Mouse (Mus musculus) layer of hippocampus, postnatal 36 days (tissue): Measurements from ENCODE around the gene Ap3d1. TPM values are rescaled to one million over a fixed set of nuclear protein-coding genes. Genes with fewer than 3 reads are reported as not detected.

Experiments used
- DNase-seq, 2 experiments: peaks; one replicate each; pipeline ENCODE4 v3.0.0; 2022
- total RNA-seq, 2 experiments: library from RNA; stranded (reverse); gene quantifications; 2 replicates each; pipeline ENCODE4 v1.2.3; 2021

Gene Ap3d1
- total RNA-seq: 100 to 1,000 TPM; 142 to 147 TPM

GRCm38 (mm10) chr10:80742180-80742978, at the start of gene Ap3d1:
Gene Ap3d1 (minus strand): TSS chr10:80742264.
- peak; percentile 96 to 97 for DNase-seq

GRCm38 (mm10) chr10:80791476-80792174, 49.6 kb upstream of the Ap3d1 start:
- no peak for DNase-seq

- DNase-seq: no peak
Observed at GRCm38 (mm10) chr10:80790761-80791404, 48.8 kb upstream of the Ap3d1 start.

- no peak for DNase-seq
Observed at GRCm38 (mm10) chr10:80787517-80787916, 45.5 kb upstream of the Ap3d1 start.

- DNase-seq: no peak
Observed at GRCm38 (mm10) chr10:80785963-80786362, 43.9 kb upstream of the Ap3d1 start.

- no peak for DNase-seq
Observed at GRCm38 (mm10) chr10:80784871-80785270, 42.8 kb upstream of the Ap3d1 start.

- no peak for DNase-seq
Observed at GRCm38 (mm10) chr10:80784302-80784701, 42.2 kb upstream of the Ap3d1 start.

- no peak for DNase-seq
Observed at GRCm38 (mm10) chr10:80779565-80779964, 37.5 kb upstream of the Ap3d1 start.

- no peak for DNase-seq
Observed at GRCm38 (mm10) chr10:80777123-80777522, 35.1 kb upstream of the Ap3d1 start.

- no peak for DNase-seq
Observed at GRCm38 (mm10) chr10:80776358-80776869, 34.4 kb upstream of the Ap3d1 start.

- DNase-seq: no peak
Observed at GRCm38 (mm10) chr10:80775731-80776130, 33.7 kb upstream of the Ap3d1 start.

GRCm38 (mm10) chr10:80774981-80775380, 32.9 kb upstream of the Ap3d1 start:
- no peak for DNase-seq

- DNase-seq: peak; percentile 84
Observed at GRCm38 (mm10) chr10:80774549-80774948, 32.5 kb upstream of the Ap3d1 start.

GRCm38 (mm10) chr10:80773816-80774215, 31.8 kb upstream of the Ap3d1 start:
- no peak for DNase-seq

- DNase-seq: no peak
Observed at GRCm38 (mm10) chr10:80768365-80768764, 26.3 kb upstream of the Ap3d1 start.

GRCm38 (mm10) chr10:80766161-80766815, 24.2 kb upstream of the Ap3d1 start:
- no peak for DNase-seq

- no peak for DNase-seq
Observed at GRCm38 (mm10) chr10:80765746-80766145, 23.7 kb upstream of the Ap3d1 start.

- DNase-seq: no peak
Observed at GRCm38 (mm10) chr10:80763502-80763901, 21.4 kb upstream of the Ap3d1 start.

GRCm38 (mm10) chr10:80761821-80762220, 19.8 kb upstream of the Ap3d1 start:
- DNase-seq: no peak

GRCm38 (mm10) chr10:80760596-80761524, 18.8 kb upstream of the Ap3d1 start:
- DNase-seq: no peak

GRCm38 (mm10) chr10:80758651-80759050, 16.6 kb upstream of the Ap3d1 start:
- no peak for DNase-seq
